Mouse (Mus musculus) layer of hippocampus, adult 2 months (tissue): ENCODE results near the gene Tox2. TPM values are rescaled to one million over a fixed set of nuclear protein-coding genes. Genes with fewer than 3 reads are reported as not detected.

ENCODE experiments used
- DNase-seq, 2 experiments: peaks; one replicate each; pipeline ENCODE4 v3.0.0; 2022; ENCODE audit warnings: low spot score in 2 of 2
- H3K27ac ChIP-seq: fragments of 200-600 bp; 2 replicates; pipeline ENCODE4 v1.8.1; 2022
- H3K4me3 ChIP-seq: fragments of 200-600 bp; 2 replicates; pipeline ENCODE4 v1.8.1; 2022; ENCODE audit warnings: mild to moderate bottlenecking
- CTCF ChIP-seq: fragments of 200-600 bp; conservative IDR thresholded peaks from 2 replicates; pipeline ENCODE4 v1.8.1; 2022; ENCODE audit warnings: antibody characterized with exemption, mild to moderate bottlenecking, moderate library complexity
- long read RNA-seq, 2 experiments: library from polyadenylated mRNA; stranded (forward); transcript quantifications; one replicate each; pipeline ENCODE4 v2.0.0; 2021; ENCODE audit warnings: borderline mapping rate in 2 of 2
- total RNA-seq, 2 experiments: library from RNA; stranded (reverse); gene quantifications; 2 replicates each; pipeline ENCODE4 v1.2.3; 2021

The Tox2 gene
- total RNA-seq = 10 to 100 TPM; 20.8 to 21.3 TPM
- long read RNA-seq, experiment 1, partial matches to known transcripts = 7 of 23 reads
- long read RNA-seq, experiment 1, other reads (novel, unspliced or antisense) = 13 of 23 reads
- long read RNA-seq, experiment 2, partial matches to known transcripts = 17 of 36 reads
- long read RNA-seq, experiment 2, other reads (novel, unspliced or antisense) = 15 of 36 reads

- peak; percentile 56 to 60 for DNase-seq
- TF ChIP-seq CTCF = no peak
- H3K4me3 ChIP-seq = peak within 1 kb of the TSS; percentile 62
- H3K27ac ChIP-seq = peak within 1 kb of the TSS; percentile 80
Observed at GRCm38 (mm10) chr2:163202884-163203634, at the start of gene Tox2. Tox2 (plus strand) TSS chr2:163203125.

- no peak overlapping the region for H3K4me3 ChIP-seq
- TF ChIP-seq CTCF = no peak
- no peak for DNase-seq
- no peak overlapping the region for H3K27ac ChIP-seq
Observed at GRCm38 (mm10) chr2:163154673-163155072, 48.3 kb upstream of the Tox2 start.

GRCm38 (mm10) chr2:163158979-163159378 is 43.9 kb upstream of the Tox2 start:
- peak in 1 of 2 experiments; percentile 10 for DNase-seq
- no peak overlapping the region for H3K4me3 ChIP-seq
- H3K27ac ChIP-seq = no peak overlapping the region
- TF ChIP-seq CTCF = no peak

DNA sequence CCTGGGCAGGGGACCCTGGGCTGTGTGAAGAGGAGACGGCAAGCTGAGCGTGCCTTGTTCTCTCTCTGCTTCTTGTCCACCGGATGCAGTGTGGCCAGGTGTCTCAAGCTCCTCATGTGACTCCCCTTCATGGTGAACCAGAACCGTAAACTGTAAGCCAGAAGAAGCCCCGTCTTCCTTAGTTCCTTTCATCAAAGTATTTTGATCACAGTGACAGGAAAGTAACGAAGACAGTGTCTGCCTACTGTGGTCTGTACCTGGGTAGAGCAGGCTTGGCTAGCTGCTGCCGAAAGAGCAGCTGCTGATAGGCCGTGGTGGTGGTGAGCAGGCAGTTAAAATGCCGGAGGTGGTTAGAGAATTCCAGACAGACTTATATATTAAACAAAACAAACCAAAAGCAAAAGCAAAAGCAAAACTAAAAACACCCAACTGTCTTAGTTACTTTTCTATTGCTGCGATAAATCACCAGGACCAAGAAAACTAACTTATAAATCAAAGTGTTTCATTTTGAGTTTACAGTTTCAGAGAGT is 38.4 kb upstream of the Tox2 start:
- no peak for DNase-seq
- no peak overlapping the region for H3K27ac ChIP-seq
- no peak for TF ChIP-seq CTCF
- no peak overlapping the region for H3K4me3 ChIP-seq

- Histone ChIP-seq H3K27ac (no peak overlapping the region), H3K4me3 (no peak overlapping the region)
- TF ChIP-seq CTCF = no peak
- DNase-seq = no peak
Observed at GRCm38 (mm10) chr2:163166067-163166805, 36.7 kb upstream of the Tox2 start.

DNA sequence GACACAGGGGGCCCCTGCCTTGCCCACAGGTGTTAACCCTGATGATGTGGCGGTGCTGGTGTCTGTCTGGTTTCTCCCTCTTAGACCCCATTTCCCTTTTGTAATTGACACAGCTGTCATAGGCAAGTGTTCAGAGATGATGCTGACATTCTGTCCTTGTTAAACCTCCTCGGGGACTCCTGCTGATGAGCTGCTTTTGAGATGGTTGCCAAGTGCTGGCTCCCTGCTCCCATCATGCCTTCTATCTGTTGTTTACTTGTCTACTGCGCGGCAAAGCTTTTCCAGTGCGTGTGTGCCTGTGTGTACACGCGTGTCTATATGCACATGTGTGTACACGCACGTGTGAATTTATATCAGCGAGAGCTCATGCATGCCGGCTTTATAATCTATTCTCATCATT is 31.0 kb upstream of the Tox2 start:
- TF ChIP-seq CTCF = no peak
- DNase-seq = no peak
- Histone ChIP-seq H3K4me3 (no peak overlapping the region), H3K27ac (no peak overlapping the region)

- TF ChIP-seq CTCF = no peak
- no peak overlapping the region for H3K27ac ChIP-seq
- no peak for DNase-seq
- no peak overlapping the region for H3K4me3 ChIP-seq
Observed at GRCm38 (mm10) chr2:163174066-163174465, 28.9 kb upstream of the Tox2 start.

GRCm38 (mm10) chr2:163175831-163176230 is 27.1 kb upstream of the Tox2 start:
- H3K27ac ChIP-seq = no peak overlapping the region
- no peak for DNase-seq
- no peak for TF ChIP-seq CTCF
- no peak overlapping the region for H3K4me3 ChIP-seq

DNA sequence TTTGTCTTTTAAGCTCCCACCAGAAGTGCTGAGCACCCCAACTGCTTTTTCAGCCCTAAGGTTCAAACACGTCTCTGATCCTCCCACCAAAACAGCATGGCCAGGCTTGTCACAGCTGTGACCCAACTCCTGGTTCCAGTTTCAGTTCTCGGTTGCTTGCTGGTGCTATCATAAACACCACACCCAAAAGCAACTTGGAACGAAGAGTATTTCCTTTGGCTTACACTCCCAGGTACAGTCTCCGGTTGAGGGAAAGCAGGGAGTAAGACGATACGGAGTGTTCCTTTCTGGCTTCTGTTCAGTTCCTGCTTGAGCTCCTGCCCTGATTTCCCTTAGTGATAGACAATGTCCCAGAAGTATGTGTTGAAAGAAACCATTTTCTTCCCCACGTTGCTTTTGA is 26.4 kb upstream of the Tox2 start:
- no peak for DNase-seq
- no peak overlapping the region for H3K4me3 ChIP-seq
- H3K27ac ChIP-seq = no peak overlapping the region
- no peak for TF ChIP-seq CTCF

GRCm38 (mm10) chr2:163187552-163187951 is 15.4 kb upstream of the Tox2 start:
- no peak for DNase-seq
- TF ChIP-seq CTCF = no peak
- H3K4me3 ChIP-seq = no peak overlapping the region
- no peak overlapping the region for H3K27ac ChIP-seq

GRCm38 (mm10) chr2:163189596-163189995 is 13.3 kb upstream of the Tox2 start:
- DNase-seq = no peak
- Histone ChIP-seq H3K27ac (no peak overlapping the region), H3K4me3 (no peak overlapping the region)
- TF ChIP-seq CTCF = no peak

GRCm38 (mm10) chr2:163190004-163190441 is 12.9 kb upstream of the Tox2 start:
- TF ChIP-seq CTCF = no peak
- DNase-seq = no peak
- no peak overlapping the region for H3K4me3 ChIP-seq
- H3K27ac ChIP-seq = no peak overlapping the region

DNA sequence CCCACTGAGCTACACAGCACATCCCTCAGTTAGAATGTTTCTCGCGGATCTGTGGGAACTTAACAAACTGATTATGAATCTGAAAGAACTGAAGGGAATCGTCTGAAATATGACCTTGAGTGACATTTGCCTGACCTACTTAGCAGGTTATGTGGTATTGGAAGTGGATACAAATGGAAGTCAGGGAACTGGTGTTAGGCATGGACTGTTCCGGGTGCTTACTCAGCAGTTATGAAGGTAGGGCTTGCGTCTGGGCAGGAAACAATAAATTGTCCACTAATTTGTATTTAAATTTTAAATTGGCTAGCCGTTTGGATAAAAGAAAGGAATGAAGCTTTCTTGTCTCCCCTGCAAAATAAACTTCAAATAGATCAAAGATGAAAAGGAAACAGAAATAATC is 10.4 kb upstream of the Tox2 start:
- Histone ChIP-seq H3K4me3 (no peak overlapping the region), H3K27ac (no peak overlapping the region)
- no peak for DNase-seq
- TF ChIP-seq CTCF = no peak

DNA sequence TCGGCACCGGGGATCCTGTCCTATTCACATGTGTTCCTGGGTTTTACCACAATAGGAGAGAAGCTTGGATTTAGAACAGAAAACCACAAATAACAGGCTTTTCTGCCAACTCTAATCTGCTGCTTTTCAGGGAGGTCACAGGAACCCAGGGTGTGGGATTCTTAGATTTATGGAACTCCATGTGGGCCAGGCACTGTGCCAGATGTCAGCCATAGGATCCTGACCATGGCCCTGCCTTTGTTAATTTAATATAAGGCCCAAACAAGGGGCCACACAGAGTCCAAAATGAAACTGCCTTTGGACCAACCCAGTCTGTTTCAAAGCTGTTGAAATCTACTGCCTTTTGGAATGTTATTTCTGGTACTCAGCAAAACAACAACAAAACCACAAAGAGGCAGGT is 8.9 kb upstream of the Tox2 start:
- DNase-seq = no peak
- Histone ChIP-seq H3K27ac (no peak overlapping the region), H3K4me3 (no peak overlapping the region)
- TF ChIP-seq CTCF = no peak
